Mouse (Mus musculus): ENCODE results near the gene Rab4a. TPM values are rescaled to one million over a fixed set of nuclear protein-coding genes. Genes with fewer than 3 reads are reported as not detected.

Gene Rab4a
- polyA plus RNA-seq, 1 experiment from 2014 or later: 61.2 TPM

DNA sequence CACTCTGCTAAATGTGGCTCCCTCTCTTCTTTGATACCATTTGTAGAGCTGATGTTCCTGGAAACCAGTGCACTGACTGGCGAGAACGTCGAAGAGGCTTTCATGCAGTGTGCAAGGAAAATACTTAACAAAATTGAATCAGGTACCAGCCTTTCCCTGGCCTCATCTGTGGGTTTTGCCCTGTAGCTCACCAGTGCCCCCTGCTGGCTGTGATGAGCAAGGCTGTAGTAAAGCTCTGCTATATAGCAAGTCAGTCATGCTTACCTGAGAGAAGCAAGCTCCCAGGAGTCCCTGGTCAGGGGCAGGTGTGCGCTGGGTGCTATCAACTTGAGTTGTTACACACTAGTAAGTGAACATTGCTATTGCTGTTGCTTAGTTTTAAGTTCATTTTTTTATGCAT, 27.0 kb downstream of the Rab4a start:
- peaks cover 33% of the 10 kb centered on the region for H3K36me3 ChIP-seq (ENCODE audit: control insufficient read depth, insufficient read depth, low read length)
- peak; percentile 88 for DNase-seq (ENCODE audit: low spot score, missing footprints)

DNA sequence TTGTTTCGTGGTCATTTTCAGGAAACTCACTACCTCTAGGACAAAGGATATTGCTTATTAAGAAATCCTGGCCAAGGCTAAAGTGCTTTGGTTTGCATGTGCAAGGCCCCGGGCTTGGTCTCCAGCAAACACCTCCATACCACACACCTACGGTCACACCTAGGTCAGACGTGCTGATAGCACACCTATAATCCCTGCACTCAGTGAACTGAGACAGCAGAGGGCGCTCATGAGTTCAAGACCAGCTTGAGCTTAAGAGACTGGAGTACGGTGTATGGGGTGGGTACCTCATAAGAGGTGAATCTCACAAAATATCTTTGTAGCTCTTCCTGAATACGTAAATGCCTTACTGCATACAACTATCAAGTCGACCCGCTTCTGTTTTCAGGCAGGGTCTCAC, 29.7 kb downstream of the Rab4a start:
- peaks cover 24% of the 10 kb centered on the region for H3K36me3 ChIP-seq (ENCODE audit: control insufficient read depth, insufficient read depth, low read length)

More for the DNA sequence above, 27.0 kb downstream of the Rab4a start:
- no peaks in the 10 kb centered on the region for H3K27me3 ChIP-seq (ENCODE audit: control insufficient read depth, insufficient read depth, low read length)
- no peak overlapping the region for H3K4me3 ChIP-seq (ENCODE audit: low read depth, low read length)
- H3K9me3 ChIP-seq (ENCODE audit: control insufficient read depth, low read length): no peaks in the 10 kb centered on the region
- H3K4me2 ChIP-seq: no peak overlapping the region
- no peak overlapping the region for H3K27ac ChIP-seq (ENCODE audit: low read depth, low read length)
- ATAC-seq (ENCODE audit: low FRiP score): no peak
- H3K4me1 ChIP-seq (ENCODE audit: control insufficient read depth, insufficient read depth, low read length): no peaks in the 10 kb centered on the region
- 96% methylated on average over 4 of the region's 4 CpGs for WGBS
- H3K9ac ChIP-seq (ENCODE audit: low read length): no peak overlapping the region

DNA sequence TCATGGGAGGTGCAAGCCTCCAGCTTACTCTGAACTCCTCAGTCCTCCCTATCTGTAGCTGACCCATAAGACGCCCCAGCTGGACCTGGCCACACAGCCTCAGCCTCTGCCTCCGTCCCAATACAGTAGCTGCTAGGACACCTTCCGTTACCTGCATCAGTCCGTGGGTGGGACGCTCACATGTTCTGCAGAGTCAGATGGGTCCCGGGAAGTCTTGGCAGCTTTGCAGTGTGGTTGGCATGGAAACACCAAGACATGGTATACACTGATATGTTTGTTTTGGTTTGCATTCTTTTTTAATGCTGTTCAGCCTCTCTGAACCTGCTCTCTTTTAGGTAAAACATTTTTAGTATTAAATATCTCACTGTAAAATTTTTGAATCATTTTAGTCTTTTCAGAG, 30.6 kb downstream of the Rab4a start:
- no peak overlapping the region for H3K27ac ChIP-seq (ENCODE audit: low read depth, low read length)
- H3K9ac ChIP-seq (ENCODE audit: low read length): no peak overlapping the region
- 92% methylated on average over 6 of the region's 6 CpGs for WGBS
- no peak for DNase-seq (ENCODE audit: low spot score, missing footprints)
- no peak overlapping the region for H3K4me3 ChIP-seq (ENCODE audit: low read depth, low read length)
- peaks cover 23% of the 10 kb centered on the region for H3K36me3 ChIP-seq (ENCODE audit: control insufficient read depth, insufficient read depth, low read length)
- no peaks in the 10 kb centered on the region for H3K27me3 ChIP-seq (ENCODE audit: control insufficient read depth, insufficient read depth, low read length)
- H3K4me1 ChIP-seq (ENCODE audit: control insufficient read depth, insufficient read depth, low read length): no peaks in the 10 kb centered on the region
- no peak for ATAC-seq (ENCODE audit: low FRiP score)
- no peak overlapping the region for H3K4me2 ChIP-seq
- no peaks in the 10 kb centered on the region for H3K9me3 ChIP-seq (ENCODE audit: control insufficient read depth, low read length)

More for the DNA sequence above, 29.7 kb downstream of the Rab4a start:
- Histone ChIP-seq H3K9ac (ENCODE audit: low read length) (no peak overlapping the region), H3K4me1 (ENCODE audit: control insufficient read depth, insufficient read depth, low read length) (no peaks in the 10 kb centered on the region), H3K27ac (ENCODE audit: low read depth, low read length) (no peak overlapping the region), H3K4me3 (ENCODE audit: low read depth, low read length) (no peak overlapping the region), H3K4me2 (no peak overlapping the region), H3K27me3 (ENCODE audit: control insufficient read depth, insufficient read depth, low read length) (no peaks in the 10 kb centered on the region), H3K9me3 (ENCODE audit: control insufficient read depth, low read length) (no peaks in the 10 kb centered on the region)
- ATAC-seq (ENCODE audit: low FRiP score) (no peak), DNase-seq (ENCODE audit: low spot score, missing footprints) (peak; percentile 89)
- WGBS: 60% methylated on average over 9 of the region's 9 CpGs

DNA sequence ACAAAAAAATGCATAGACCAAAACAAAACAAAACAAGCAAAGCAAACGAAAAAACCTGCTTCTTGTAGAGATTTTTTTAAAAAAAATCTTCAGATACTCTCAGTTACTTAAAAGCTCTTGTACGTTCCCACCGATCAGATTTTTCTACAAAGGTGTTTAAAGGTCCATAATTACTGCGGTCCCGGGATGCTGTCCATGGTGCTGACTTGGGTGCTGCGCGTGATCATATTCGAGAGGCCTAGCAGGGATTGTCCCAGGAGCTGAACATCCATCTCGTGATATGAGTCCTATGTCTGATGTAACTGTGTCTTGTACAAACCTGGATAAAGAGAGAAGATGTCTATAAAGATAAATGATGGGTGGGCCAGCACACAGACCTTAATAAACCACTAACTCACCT, 32.7 kb downstream of the Rab4a start:
- H3K27ac ChIP-seq (ENCODE audit: low read depth, low read length): no peak overlapping the region
- H3K9ac ChIP-seq (ENCODE audit: low read length): no peak overlapping the region
- no peak overlapping the region for H3K4me2 ChIP-seq
- DNase-seq (ENCODE audit: low spot score, missing footprints): no peak
- H3K9me3 ChIP-seq (ENCODE audit: control insufficient read depth, low read length): no peaks in the 10 kb centered on the region
- WGBS: 74% methylated on average over 9 of the region's 9 CpGs
- no peaks in the 10 kb centered on the region for H3K27me3 ChIP-seq (ENCODE audit: control insufficient read depth, insufficient read depth, low read length)
- ATAC-seq (ENCODE audit: low FRiP score): no peak
- H3K4me3 ChIP-seq (ENCODE audit: low read depth, low read length): no peak overlapping the region
- no peaks in the 10 kb centered on the region for H3K4me1 ChIP-seq (ENCODE audit: control insufficient read depth, insufficient read depth, low read length)
- peaks cover 10% of the 10 kb centered on the region for H3K36me3 ChIP-seq (ENCODE audit: control insufficient read depth, insufficient read depth, low read length)

DNA sequence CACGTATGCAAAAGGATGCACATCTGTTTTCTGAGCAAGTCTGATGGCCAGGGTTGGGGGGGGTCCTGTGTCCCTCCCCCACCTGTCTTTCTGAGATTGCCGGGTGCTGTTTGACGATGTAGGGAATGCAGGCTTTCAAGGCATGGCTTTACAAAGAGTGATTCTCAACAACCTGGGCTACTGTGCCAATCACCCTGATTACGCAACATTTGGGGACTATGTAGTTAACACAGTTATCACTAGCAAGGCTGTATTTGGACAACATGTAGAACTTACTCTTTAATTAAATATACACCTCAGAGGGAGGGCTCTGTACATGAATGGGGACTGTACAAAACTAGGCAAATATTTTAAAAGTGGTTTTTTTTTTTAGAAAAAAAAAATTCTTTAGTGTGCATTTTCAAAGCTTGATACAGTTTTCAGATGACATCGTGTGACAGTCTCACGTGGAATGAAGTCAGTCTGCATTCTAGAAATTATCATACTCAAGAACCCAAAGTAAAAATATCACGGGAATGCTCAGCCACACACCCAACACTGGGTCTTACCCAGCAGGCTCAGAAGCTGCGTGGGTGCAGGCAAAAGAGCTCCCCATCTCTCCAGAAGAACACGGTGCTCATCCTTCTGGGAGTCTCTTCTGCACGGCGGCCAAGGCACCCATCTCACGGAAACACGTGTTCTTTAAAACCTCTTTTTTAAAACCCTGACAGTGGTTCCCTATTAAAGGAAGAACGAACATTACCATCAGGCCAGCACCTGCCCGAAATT, 35.0 kb downstream of the Rab4a start:
- Histone ChIP-seq H3K4me1 (ENCODE audit: control insufficient read depth, insufficient read depth, low read length) (no peaks in the 10 kb centered on the region), H3K9me3 (ENCODE audit: control insufficient read depth, low read length) (no peaks in the 10 kb centered on the region), H3K27ac (ENCODE audit: low read depth, low read length) (no peak overlapping the region), H3K36me3 (ENCODE audit: control insufficient read depth, insufficient read depth, low read length) (peaks cover 2% of the 10 kb centered on the region; the same call in 1 of the 2 replicates), H3K27me3 (ENCODE audit: control insufficient read depth, insufficient read depth, low read length) (no peaks in the 10 kb centered on the region), H3K4me2 (no peak overlapping the region), H3K4me3 (ENCODE audit: low read depth, low read length) (no peak overlapping the region), H3K9ac (ENCODE audit: low read length) (no peak overlapping the region)
- no peak for ATAC-seq (ENCODE audit: low FRiP score)
- 91% methylated on average over 15 of the region's 15 CpGs for WGBS
- DNase-seq (ENCODE audit: low spot score, missing footprints): no peak

DNA sequence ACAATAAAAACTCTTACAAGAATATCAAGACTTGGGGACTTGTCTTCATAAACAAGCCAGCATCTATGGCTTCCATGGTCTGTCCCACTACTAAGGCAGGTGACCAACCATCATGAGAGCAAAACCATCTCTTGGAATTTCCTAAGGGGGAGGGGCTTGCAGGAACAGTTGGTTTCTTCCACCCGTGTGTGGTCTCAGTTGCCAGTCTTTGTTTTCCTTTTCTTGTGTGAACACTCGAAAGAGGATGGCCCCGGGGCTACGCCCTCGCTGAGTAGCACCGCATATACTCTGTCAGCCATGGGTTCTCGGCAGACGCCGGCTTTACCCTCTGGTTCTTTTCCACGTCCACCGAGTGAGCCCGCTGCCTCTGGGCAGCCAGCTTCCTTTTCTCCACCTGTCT, 36.3 kb downstream of the Rab4a start:
- DNase-seq (ENCODE audit: low spot score, missing footprints) (no peak), ATAC-seq (ENCODE audit: low FRiP score) (no peak)
- Histone ChIP-seq H3K4me1 (ENCODE audit: control insufficient read depth, insufficient read depth, low read length) (no peaks in the 10 kb centered on the region), H3K9me3 (ENCODE audit: control insufficient read depth, low read length) (no peaks in the 10 kb centered on the region), H3K27ac (ENCODE audit: low read depth, low read length) (no peak overlapping the region), H3K27me3 (ENCODE audit: control insufficient read depth, insufficient read depth, low read length) (no peaks in the 10 kb centered on the region), H3K36me3 (ENCODE audit: control insufficient read depth, insufficient read depth, low read length) (no peaks in the 10 kb centered on the region; the same call in 1 of the 2 replicates), H3K9ac (ENCODE audit: low read length) (no peak overlapping the region), H3K4me2 (no peak overlapping the region), H3K4me3 (ENCODE audit: low read depth, low read length) (no peak overlapping the region)
- WGBS: 92% methylated on average over 12 of the region's 12 CpGs

DNA sequence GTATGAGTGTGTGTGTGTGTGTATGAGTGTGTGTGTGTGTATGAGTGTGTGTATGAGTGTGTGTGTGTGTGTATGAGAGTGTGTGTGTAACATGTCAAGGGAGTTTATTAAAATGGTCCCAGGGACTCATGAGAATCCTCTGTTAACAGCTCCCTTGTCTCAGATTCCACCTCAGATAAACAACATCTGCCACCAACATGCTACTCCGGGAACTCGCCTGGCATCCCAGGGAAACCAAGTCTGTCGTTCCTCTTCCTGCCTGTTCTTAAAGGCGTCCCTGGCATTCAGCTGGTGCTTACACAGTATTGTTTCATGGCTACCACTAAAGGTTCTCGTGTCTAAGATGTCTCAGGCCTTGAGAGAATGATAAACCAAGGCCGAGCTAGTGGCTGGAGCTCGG, 38.6 kb downstream of the Rab4a start:
- no peaks in the 10 kb centered on the region for H3K4me1 ChIP-seq (ENCODE audit: control insufficient read depth, insufficient read depth, low read length)
- no peak for DNase-seq (ENCODE audit: low spot score, missing footprints)
- no peaks in the 10 kb centered on the region for H3K9me3 ChIP-seq (ENCODE audit: control insufficient read depth, low read length)
- no peaks in the 10 kb centered on the region for H3K36me3 ChIP-seq (ENCODE audit: control insufficient read depth, insufficient read depth, low read length)
- no peak overlapping the region for H3K4me2 ChIP-seq
- 86% methylated on average over 7 of the region's 7 CpGs for WGBS
- no peak overlapping the region for H3K27ac ChIP-seq (ENCODE audit: low read depth, low read length)
- no peak for ATAC-seq (ENCODE audit: low FRiP score)
- no peaks in the 10 kb centered on the region for H3K27me3 ChIP-seq (ENCODE audit: control insufficient read depth, insufficient read depth, low read length)
- no peak overlapping the region for H3K4me3 ChIP-seq (ENCODE audit: low read depth, low read length)
- no peak overlapping the region for H3K9ac ChIP-seq (ENCODE audit: low read length)

DNA sequence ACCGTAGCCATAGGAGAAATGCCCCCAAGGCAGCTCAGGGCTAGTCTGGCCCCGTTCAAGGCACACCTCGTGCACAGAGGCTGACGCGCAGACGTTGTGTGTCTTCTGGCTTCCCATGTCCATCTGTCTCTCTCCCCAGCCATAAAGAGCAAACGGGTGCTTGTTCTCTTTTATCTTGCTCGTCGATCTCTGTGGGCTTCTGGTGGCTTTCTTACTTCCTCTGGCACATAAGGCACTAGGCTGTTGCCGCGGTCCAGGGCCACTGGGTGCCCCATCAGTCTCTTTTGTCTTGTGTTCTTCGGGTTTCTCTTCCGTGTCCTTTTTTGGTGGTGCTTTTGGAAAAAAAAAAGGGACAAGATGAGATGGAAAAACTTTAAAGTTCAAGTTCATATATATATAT, 39.3 kb downstream of the Rab4a start:
- H3K27me3 ChIP-seq (ENCODE audit: control insufficient read depth, insufficient read depth, low read length): no peaks in the 10 kb centered on the region
- ATAC-seq (ENCODE audit: low FRiP score): no peak
- no peak overlapping the region for H3K27ac ChIP-seq (ENCODE audit: low read depth, low read length)
- H3K4me2 ChIP-seq: no peak overlapping the region
- H3K9me3 ChIP-seq (ENCODE audit: control insufficient read depth, low read length): no peaks in the 10 kb centered on the region
- 95% methylated on average over 13 of the region's 13 CpGs for WGBS
- no peaks in the 10 kb centered on the region for H3K36me3 ChIP-seq (ENCODE audit: control insufficient read depth, insufficient read depth, low read length)
- no peak overlapping the region for H3K9ac ChIP-seq (ENCODE audit: low read length)
- no peaks in the 10 kb centered on the region for H3K4me1 ChIP-seq (ENCODE audit: control insufficient read depth, insufficient read depth, low read length)
- no peak for DNase-seq (ENCODE audit: low spot score, missing footprints)
- no peak overlapping the region for H3K4me3 ChIP-seq (ENCODE audit: low read depth, low read length)

DNA sequence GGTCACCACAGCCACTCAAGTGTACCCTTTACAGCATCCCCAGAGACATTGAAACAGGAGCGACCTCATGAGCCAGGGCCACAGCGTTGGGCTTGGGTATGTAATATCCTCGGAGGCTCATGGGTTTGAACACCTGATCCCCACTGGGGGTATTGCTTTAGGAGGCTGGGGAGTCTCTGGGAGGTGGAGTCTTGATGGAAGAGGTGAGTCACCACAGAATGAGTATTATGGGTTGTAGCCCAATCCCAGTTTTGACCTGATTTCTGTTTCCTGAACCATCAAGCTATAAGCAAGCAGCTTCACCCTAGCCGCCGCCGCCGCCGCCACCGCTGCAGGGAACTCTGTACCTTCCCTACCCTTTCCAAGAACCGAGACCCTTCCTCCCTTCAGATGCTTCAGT, 40.2 kb downstream of the Rab4a start:
- ATAC-seq (ENCODE audit: low FRiP score) (no peak), DNase-seq (ENCODE audit: low spot score, missing footprints) (no peak)
- WGBS: 94% methylated on average over 10 of the region's 10 CpGs
- H3K9ac ChIP-seq (ENCODE audit: low read length): no peak overlapping the region
- no peaks in the 10 kb centered on the region for H3K27me3 ChIP-seq (ENCODE audit: control insufficient read depth, insufficient read depth, low read length)
- no peaks in the 10 kb centered on the region for H3K9me3 ChIP-seq (ENCODE audit: control insufficient read depth, low read length)
- H3K36me3 ChIP-seq (ENCODE audit: control insufficient read depth, insufficient read depth, low read length): no peaks in the 10 kb centered on the region
- no peak overlapping the region for H3K4me2 ChIP-seq
- no peak overlapping the region for H3K27ac ChIP-seq (ENCODE audit: low read depth, low read length)
- no peak overlapping the region for H3K4me3 ChIP-seq (ENCODE audit: low read depth, low read length)
- H3K4me1 ChIP-seq (ENCODE audit: control insufficient read depth, insufficient read depth, low read length): no peaks in the 10 kb centered on the region

Data from midbrain, embryonic 11.5 days (tissue).